Mouse (Mus musculus): Measurements from ENCODE around the gene Pde4a. TPM values are rescaled to one million over a fixed set of nuclear protein-coding genes. Genes with fewer than 3 reads are reported as not detected.
"Not testable (repeated sequence)": the region's sequence is repeated elsewhere in the genome, so short reads cannot be mapped to it uniquely, and the experiment has no call there.

Pde4a gene
- polyA plus RNA-seq, 2 experiments from 2014 or later = 0.67 to 1.3 TPM

DNA sequence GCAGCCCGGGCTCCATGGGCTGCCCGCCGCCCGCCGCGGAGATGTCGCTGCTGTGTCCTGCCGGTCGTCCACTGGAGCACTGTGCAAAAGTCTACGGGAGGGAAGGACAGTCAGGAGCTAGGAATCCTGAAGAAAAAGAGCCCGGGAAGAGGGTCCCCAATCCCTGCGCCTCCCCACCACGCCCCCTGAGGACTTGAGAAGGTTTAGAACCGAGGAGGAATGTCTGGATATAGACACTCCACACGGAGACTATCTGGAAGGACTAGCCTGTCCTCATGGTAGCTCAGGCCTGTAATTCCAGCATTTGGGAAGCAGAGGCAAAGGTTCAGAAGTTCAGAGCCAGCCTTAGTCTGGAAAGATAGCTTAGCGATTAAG is 79.6 kb downstream of the Pde4a start:
- ATAC-seq = no peak

GRCm38 (mm10) chr9:21246342-21246741 is 80.8 kb downstream of the Pde4a start:
- no peak for ATAC-seq

DNA sequence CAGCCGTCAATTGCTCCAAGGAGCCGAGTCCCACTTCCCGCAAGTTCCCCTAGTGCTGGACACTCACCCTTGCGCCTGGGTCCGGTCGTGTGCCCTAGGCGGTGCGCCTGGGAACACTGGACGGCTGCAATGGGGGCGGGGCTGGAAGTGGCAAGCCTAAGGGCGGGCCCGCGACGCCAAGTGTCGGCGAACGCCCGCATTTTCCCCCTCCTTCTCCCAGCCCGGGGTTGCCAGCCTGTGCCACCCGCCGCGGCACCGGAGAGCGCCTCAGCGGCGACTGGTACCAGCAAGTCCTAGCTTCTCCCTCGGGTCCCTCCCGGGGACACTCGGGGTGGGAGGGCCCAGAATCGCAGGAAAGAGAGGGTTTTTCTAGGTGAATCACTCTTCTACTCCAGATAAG is 82.8 kb downstream of the Pde4a start, which contains the start of gene S1pr5:
Gene S1pr5, minus strand, starts transcription at position 118 of the 400 bp plus-strand sequence.
- ATAC-seq = no peak

DNA sequence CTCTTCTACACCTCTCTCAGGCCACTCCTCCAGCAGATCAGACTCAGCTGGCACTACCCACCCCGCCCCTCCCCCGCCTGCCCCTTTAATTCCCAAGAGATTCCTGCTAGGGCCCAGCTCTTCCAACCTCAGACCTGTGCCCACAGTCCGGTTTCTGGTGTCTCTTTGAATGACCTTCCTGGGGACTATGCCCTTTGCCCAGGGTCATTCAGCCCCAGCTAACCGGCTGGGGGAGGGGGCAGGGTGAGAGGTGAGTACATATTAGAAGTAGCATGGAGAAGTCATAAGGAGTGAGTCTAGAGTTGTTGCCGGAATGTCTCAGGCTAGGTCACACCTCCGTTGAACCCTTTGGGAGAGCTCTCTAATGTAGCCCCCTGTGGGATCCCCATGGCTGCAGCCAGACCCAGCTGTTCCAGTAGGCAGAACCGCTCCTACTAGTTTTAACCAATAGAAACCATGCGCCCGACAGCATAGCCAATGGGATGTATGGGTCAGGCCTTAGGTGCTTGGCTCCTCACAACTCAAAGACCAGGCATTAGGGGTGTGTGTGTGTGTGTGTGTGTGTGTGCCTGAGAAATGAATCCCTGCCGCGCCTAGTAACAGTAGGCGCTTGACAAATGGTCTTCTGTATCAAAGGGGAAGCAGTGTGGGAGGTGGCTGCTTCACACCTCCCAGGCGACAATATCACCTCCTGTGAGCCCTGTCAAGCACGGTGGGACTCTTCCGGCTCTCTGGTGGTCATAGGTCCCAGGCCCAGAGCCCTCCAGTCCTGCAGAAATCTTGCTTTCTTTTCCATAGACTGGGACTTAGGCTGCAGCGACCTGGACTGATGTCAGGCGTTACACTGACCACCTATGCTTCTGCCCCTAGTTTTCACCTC is 84.4 kb downstream of the Pde4a start:
- no peak for ATAC-seq

DNA sequence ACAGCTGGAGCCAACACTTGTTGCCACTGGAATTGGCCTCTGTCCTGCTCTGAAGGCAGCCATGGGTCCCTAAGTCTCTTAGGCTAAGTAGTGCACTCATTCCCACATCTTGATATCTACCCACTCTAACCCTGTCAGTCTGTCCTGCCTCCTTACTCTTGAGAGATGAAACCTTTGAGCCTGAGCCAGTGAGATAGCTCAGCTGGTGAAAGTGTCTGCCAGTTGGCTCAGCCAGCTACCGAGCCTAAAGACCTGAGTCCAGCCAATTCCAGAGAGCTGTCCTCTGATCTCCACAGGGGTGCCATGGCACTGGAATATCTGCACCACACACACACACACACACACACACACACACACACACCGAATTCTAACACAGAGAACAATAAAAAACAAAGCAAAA is 85.0 kb downstream of the Pde4a start:
- no peak for ATAC-seq

DNA sequence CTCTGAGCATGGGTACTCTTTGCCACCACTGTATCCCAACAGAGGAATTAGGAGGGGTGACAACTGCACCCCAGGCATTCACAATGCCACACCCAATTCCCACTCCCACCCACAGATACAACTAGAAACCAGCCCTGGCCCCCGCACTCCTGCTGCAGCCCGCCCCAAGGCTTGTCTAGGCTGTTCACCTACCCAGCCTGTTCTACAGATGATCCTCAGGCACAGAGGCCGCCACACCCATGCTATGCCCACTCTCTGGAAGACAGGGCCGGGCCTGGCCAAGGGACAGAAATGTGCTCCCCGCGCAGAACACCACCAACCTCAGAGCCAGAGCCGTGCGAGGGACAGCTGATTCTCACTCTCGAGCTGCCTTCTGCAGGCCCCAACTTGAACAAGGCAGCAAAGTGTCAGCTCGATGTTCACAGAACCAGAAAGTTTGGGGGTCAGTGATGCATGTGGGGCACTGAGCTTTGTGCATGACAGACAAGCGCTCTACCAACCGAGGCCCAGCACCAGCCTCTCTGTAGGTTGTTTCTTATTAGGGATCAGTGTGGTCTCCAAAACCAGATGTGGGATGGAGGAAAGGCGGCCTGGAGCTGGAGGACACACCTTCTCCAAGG is 85.7 kb downstream of the Pde4a start:
- no peak for ATAC-seq

DNA sequence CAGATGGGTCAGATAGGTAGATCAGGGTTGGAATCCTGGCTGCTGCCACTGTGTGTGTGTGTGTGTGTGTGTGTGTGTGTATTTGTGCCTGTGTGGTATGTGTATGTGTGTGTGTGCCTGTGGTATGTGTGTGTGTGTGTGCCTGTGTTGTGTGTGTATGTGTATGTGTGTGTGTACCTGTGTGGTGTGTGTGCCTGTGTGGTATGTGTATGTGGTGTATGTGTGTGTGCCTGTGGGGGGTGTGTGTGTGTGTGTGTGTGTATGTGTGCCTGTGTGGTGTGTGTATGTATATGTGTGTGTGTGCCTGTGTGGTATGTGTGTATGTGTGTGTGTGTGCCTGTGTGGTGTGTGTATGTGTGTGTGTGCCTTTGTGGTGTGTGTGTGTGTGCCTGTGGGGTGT is 89.2 kb downstream of the Pde4a start:
- ATAC-seq = no peak

DNA sequence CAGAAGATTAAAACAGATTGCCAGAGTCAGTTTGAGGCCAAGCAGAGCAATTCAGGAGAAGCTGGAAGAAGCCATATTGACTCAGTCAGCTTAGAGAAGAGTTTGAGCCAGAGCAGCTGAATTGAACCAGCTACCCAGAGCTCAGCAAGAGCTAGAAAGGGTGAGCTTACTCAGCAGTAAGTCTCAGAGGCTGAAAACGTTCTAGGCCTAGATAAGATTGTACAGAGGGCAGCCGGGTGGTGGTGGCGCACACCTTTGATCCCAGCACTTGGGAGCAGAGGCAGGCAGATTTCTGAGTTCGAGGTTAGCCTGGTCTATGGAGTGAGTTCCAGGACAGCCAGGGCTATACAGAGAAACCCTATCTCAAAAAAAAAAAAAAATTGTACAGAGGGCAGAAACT is 90.8 kb downstream of the Pde4a start:
- not testable (repeated sequence) for ATAC-seq

DNA sequence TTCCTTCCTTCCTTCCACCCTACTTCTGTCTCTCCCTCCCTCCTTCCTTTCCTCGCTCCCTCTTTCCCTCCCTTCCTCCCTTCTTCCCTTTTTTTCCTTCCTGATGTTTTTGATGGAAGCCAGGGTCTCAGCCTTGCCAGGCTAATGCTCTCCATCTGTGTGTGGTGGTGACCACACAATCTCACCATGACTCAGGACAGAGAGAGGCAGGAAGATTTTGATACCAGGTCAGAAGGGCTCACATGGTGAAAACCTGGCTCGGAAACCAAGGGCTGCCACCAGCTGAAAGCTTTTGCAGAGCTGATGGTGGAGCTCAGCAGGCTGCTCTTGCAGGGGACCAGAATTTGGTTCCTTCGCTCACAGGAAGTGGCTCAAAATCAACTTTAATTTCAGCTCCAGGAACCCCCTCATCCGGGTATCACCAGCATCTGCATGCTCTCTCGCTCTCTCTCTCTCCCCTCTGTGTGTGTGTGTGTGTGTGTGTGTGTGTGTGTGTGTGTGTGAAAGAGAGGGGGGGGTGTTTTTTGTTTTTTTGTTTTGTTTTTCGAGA is 95.1 kb downstream of the Pde4a start:
- peak; percentile 33 for ATAC-seq

DNA sequence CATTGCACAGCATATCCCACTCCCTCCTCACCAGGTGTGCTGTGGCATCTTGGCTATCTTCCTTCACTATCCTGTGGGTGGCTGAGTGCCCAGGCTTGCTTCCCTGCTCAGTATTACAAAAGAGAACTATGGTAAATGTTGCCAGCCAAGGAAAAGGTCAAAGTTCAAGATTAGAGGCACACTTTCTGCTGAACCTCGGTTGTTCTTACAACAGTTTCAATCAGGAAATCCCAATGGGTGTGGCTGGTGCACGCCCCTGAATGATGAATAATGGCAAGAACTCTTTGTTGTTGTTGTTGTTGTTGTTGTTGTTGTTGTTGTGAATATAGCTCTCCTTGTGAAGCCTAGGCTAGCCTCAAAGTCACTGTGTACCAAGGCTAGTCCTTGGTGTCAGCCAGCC is 96.3 kb downstream of the Pde4a start:
- ATAC-seq = no peak

Other genes with a start within 250 kb of the Pde4a start
- gene Dnmt1, start 205.8 kb upstream of the Pde4a start, polyA plus RNA-seq (2017; shearing (Covaris generic)) = 10 to 100 TPM; 43.0 to 75.2 TPM
- 1 to 10 TPM; 3.2 to 5.6 TPM for gene S1pr2, start 188.9 kb upstream of the Pde4a start, polyA plus RNA-seq (2017; shearing (Covaris generic))
- gene Mrpl4, start 163.0 kb upstream of the Pde4a start, polyA plus RNA-seq (2017; shearing (Covaris generic)) = 100 to 1,000 TPM in 1 of 2 experiments, 10 to 100 TPM in 1; 94.9 to 122 TPM
- 100 to 1,000 TPM in 1 of 2 experiments, 10 to 100 TPM in 1; 66.8 to 106 TPM for gene Icam1, start 149.7 kb upstream of the Pde4a start, polyA plus RNA-seq (2017; shearing (Covaris generic))
- 1 to 10 TPM; 2.7 to 3.5 TPM for gene Icam4, start 136.3 kb upstream of the Pde4a start, polyA plus RNA-seq (2017; shearing (Covaris generic))
- gene Icam5, start 133.6 kb upstream of the Pde4a start, polyA plus RNA-seq (2017; shearing (Covaris generic)) = under 1 TPM in 1 of 2 experiments, not detected in 1; 0.20 TPM
- gene Zglp1, start 98.6 kb upstream of the Pde4a start, polyA plus RNA-seq (2017; shearing (Covaris generic)) = 1 to 10 TPM in 1 of 2 experiments, not detected in 1; 1.4 TPM
- under 1 TPM in 1 of 2 experiments, not detected in 1; 0.75 TPM for gene Gm49373, start 92.6 kb upstream of the Pde4a start, polyA plus RNA-seq (2017; shearing (Covaris generic))
- gene Fdx1l, start 92.1 kb upstream of the Pde4a start, polyA plus RNA-seq (2017; shearing (Covaris generic)) = 10 to 100 TPM; 13.9 to 16.5 TPM
- 1 to 10 TPM in 1 of 2 experiments, under 1 TPM in 1; 0.20 to 2.9 TPM for gene Gm38431, start 73.7 kb upstream of the Pde4a start, polyA plus RNA-seq (2017; shearing (Covaris generic))
- gene Raver1, start 73.7 kb upstream of the Pde4a start, polyA plus RNA-seq (2017; shearing (Covaris generic)) = 10 to 100 TPM; 18.5 to 21.1 TPM
- 10 to 100 TPM; 35.2 to 77.5 TPM for gene Tyk2, start 34.5 kb upstream of the Pde4a start, polyA plus RNA-seq (2017; shearing (Covaris generic))
- gene Cdc37, start 15.7 kb upstream of the Pde4a start, polyA plus RNA-seq (2017; shearing (Covaris generic)) = 100 to 1,000 TPM; 100 to 115 TPM
- gene Keap1, start 73.6 kb downstream of the Pde4a start, polyA plus RNA-seq (2017; shearing (Covaris generic)) = 10 to 100 TPM; 20.1 to 43.4 TPM
- under 1 TPM in 1 of 2 experiments, not detected in 1; 0.12 TPM for gene S1pr5, start 82.7 kb downstream of the Pde4a start, polyA plus RNA-seq (2017; shearing (Covaris generic))
- gene Atg4d, start 99.6 kb downstream of the Pde4a start, polyA plus RNA-seq (2017; shearing (Covaris generic)) = 10 to 100 TPM; 25.3 to 29.8 TPM
- 10 to 100 TPM; 25.2 to 45.3 TPM for gene Kri1, start 122.3 kb downstream of the Pde4a start, polyA plus RNA-seq (2017; shearing (Covaris generic))
- 100 to 1,000 TPM; 124 to 126 TPM for gene Cdkn2d, start 125.7 kb downstream of the Pde4a start, polyA plus RNA-seq (2017; shearing (Covaris generic))
- 1 to 10 TPM; 2.4 to 2.9 TPM for gene Ap1m2, start 146.6 kb downstream of the Pde4a start, polyA plus RNA-seq (2017; shearing (Covaris generic))
- gene Slc44a2, start 155.0 kb downstream of the Pde4a start, polyA plus RNA-seq (2017; shearing (Covaris generic)) = 100 to 1,000 TPM; 242 to 364 TPM
- gene Ilf3, start 202.2 kb downstream of the Pde4a start, polyA plus RNA-seq (2017; shearing (Covaris generic)) = 100 to 1,000 TPM; 127 to 203 TPM
- 10 to 100 TPM; 32.1 to 46.9 TPM for gene Qtrt1, start 246.1 kb downstream of the Pde4a start, polyA plus RNA-seq (2017; shearing (Covaris generic))

Measured in CD4-positive, CD25-positive, alpha-beta regulatory T cell, adult 4 months (primary cell).